Mouse (Mus musculus) adrenal gland, postnatal 25 days (tissue): ENCODE results near the gene Gm45808. TPM values are rescaled to one million over a fixed set of nuclear protein-coding genes. Genes with fewer than 3 reads are reported as not detected.
"Not testable (repeated sequence)": the region's sequence is repeated elsewhere in the genome, so short reads cannot be mapped to it uniquely, and the experiment has no call there.

Source experiments
- DNase-seq: peaks from one replicate; pipeline ENCODE4 v3.0.0; 2021; ENCODE audit warnings: mixed read lengths
- total RNA-seq: library from RNA; stranded (reverse); gene quantifications from 2 replicates; pipeline ENCODE4 v1.2.3, GENCODE M21; 2021

The Gm45808 gene
- total RNA-seq, 1 experiment from 2014 or later: 40.1 TPM

DNA sequence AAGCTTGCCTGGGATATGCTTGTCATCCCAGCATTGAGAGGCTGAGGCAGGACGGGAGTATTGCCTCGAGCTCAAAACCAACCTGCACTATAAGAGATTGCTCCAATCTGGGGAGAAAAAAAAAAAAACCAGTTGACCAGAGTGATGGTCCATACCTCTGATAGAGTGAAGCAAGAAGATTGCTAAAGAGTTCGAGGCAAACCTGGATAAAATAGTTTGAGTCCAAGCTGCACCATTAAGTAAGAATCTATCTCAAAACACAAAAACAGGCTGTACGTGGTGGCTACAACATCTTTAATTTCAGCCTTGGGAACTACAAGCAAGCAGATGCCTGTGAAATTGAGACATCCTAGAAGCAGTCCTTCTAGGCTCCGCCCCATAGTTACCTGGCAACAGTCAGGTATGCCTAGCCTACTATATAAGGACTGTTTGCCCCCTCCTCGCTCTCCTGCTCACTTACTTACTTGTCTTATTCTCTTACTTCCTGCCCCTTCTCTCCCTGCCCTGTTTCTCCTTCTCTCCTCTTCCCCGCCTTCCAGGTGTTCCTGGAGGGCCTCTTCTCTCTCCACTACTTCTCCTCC, 19.4 kb downstream of the Gm45808 start:
- DNase-seq: no peak

- peak; percentile 96 for DNase-seq
Observed at GRCm38 (mm10) chr7:45466283-45467089, 20.1 kb downstream of the Gm45808 start, which contains the start of gene Bax. Gene Bax (minus strand): TSS chr7:45466898.

DNA sequence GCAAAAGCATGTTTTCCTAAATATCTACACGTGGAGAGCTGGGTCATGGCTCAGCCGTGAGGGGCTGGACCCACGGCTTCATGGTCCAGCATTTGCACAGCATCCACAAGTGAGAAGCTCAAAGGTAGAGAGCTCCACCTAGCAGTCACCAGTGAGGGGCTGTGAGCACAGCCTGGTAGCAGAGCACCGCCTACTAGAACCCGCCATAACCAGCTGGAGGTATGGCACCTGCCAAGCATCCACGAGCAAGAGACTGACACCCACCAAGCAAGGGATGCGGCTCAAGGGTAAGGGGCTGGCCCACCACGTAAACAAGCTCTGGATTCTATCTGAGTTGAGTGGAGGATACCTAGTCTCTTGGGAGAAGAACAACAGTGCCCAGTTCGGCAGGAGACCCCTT, 21.1 kb downstream of the Gm45808 start:
- DNase-seq: no peak

DNA sequence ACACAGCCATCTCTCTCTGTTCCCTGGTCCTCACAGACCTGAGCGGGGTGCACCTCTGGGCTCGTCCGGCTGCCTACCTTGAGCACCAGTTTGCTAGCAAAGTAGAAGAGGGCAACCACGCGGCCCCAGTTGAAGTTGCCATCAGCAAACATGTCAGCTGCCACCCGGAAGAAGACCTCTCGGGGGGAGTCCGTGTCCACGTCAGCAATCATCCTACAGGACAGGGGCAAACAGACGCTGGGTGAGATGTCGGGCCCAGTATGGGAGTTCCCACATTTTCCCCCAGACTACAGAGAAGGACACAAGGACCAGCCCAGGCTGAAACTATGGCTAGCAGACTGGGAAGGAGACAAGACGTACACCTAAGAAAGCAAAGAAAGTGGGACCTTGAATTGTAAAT, 21.5 kb downstream of the Gm45808 start:
- DNase-seq: no peak

- DNase-seq: no peak
Observed at GRCm38 (mm10) chr7:45463987-45464778, 22.4 kb downstream of the Gm45808 start.

- not testable (repeated sequence) for DNase-seq
Observed at GRCm38 (mm10) chr7:45462868-45463267, 23.7 kb downstream of the Gm45808 start.

GRCm38 (mm10) chr7:45462325-45462724, 24.3 kb downstream of the Gm45808 start:
- DNase-seq: no peak

DNA sequence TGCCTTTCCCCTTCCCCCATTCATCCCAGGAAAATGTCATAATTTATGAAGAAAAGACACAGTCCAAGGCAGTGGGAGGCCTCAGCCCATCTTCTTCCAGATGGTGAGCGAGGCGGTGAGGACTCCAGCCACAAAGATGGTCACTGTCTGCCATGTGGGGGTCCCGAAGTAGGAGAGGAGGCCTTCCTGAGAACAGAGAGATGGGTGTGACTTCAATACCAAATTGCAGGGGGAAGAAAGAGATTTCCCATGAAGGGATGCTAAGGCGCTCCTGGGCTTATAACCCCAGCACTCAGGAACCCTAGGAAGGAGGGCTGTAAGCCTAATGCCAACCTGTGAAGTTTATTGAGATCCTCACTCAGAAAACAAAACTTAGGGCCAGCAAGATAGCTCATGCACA, 24.8 kb downstream of the Gm45808 start:
- DNase-seq: no peak

DNA sequence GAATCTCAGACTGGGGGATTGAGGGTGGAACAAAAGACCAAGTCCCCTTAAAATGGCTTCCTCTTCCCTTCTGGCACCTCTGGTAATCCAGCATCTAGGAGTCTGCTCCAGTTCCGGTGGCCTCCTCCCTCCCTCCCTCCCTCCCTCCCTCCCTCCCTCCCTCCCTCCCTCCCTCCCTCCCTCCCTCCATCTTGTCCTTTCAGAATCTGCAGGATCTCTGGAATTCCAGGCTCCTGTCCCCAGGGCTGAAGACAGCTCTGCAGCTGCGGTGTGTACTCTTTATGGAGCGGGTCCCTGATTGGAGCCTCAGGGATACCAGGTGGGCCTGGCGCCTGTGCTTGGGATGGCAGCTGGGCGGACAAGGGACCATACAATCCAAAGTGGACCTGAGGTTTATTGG, 25.3 kb downstream of the Gm45808 start:
- DNase-seq: no peak

GRCm38 (mm10) chr7:45460860-45461314, 25.7 kb downstream of the Gm45808 start:
- peak; percentile 80 for DNase-seq

DNA sequence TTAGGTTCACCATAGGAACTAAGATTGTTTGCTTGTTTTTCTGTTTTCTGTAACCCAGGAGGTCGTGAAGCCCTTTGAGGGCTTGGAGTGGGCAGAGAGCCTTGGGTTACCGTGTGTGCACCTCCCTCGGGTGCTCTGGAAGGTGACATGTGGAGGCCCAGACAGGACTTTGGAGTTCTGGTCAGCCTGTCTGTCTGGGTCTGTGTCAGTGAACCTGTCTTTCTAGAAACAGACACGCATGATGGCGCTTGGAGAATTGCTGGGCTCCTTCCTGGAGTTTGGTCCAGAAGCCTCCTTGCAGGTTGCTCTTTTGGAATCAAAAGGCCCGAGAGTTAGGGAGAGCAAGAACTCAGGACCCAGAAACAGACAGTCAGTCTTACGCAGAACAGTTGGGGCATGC, 26.2 kb downstream of the Gm45808 start:
- DNase-seq: no peak

DNA sequence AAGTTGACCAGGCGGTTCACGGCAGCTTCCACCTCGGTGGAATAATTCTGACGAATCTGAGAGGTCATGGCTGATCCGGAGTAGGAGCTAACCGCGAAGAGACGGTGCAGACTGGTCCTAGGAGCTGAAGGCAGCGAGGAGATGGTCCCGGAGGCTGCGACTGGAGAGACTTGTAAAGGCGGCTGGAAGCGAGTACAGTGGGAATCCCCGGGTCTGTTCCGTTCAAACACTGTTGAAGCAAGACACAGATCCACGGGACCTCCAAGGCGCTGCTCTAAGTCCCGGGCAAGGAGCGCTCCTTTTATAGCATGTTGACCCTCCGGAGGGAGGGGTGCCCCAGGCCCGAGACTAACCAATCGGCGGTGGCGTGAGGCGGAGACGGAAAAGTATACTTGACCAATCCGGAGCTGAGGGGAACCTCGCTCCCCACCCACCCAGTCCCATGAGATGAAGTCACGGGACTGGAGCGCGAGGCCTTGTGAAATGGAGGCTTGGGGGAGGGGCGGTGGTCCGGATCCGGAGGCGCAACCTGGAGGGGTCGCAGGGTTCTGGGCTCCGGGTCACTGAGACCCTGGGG, 27.0 kb downstream of the Gm45808 start, which contains the start of gene Ftl1:
TSS of gene Ftl1 (minus strand) at position 321 of the 577 bp plus-strand sequence.
- DNase-seq: peak; percentile 96

GRCm38 (mm10) chr7:45458748-45459563, 27.7 kb downstream of the Gm45808 start:
- DNase-seq: peak; percentile 81

DNA sequence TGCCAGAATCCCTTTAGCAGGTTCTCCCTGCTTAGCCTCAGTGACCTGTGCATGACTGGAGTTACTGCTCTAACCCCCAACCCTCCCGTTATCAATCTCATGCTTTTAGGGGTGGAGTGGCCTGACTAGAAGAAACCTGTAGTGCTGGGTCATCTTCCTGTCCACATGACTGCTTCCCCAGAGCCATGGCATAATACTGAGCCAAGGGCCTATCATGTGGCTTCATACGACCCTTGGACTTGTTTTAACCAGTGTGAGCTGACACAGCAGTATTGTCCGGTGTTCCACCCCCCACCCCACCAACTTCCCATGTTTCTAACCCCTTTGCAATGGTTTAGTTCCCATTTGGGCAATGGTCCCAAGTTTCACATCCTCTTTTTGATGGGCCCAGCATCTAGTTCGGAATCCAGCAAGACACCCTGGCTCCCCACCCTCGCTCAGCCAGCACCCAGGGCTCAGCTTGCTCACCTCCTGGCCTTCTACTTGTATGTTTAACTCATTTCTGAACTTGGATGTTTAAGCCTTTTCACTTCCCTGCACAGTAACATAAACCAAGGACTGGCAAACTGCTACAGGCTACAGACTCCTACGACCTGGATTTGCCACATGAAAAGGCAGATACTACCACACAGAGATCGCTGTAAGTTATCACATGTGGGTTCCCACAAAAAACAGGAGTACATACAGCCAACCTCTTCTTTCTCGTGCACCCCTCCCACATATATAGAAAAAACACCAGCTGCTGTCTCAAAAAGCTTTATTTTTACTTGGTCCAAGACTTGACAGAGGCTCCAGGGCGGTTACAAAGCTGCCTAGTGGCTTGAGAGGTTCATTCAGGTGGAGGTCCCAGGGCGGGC, 29.2 kb downstream of the Gm45808 start:
- DNase-seq: no peak

DNA sequence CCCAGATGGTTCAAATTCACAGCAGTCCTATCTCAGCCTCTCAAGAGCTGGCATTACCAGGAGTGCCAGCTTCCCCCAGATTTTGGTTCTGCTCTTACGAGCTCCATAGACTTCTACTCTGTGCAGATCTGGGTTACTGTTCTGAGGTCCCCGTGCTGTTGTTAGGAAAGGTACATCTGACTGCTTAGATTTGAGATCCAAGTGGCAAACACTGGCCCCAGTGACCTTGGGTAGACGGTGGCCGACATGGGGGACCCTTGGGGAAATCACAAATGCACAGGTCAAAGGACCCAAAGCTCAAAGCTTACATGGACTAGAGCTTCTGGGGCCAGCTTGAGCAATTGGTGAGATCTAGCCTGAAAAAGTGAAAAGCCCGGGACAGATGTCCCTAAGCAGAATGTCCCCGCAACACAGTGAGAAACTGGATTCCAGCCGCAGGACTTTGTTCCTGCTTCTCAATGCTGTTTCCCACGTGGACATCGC, 29.8 kb downstream of the Gm45808 start:
- no peak for DNase-seq

DNA sequence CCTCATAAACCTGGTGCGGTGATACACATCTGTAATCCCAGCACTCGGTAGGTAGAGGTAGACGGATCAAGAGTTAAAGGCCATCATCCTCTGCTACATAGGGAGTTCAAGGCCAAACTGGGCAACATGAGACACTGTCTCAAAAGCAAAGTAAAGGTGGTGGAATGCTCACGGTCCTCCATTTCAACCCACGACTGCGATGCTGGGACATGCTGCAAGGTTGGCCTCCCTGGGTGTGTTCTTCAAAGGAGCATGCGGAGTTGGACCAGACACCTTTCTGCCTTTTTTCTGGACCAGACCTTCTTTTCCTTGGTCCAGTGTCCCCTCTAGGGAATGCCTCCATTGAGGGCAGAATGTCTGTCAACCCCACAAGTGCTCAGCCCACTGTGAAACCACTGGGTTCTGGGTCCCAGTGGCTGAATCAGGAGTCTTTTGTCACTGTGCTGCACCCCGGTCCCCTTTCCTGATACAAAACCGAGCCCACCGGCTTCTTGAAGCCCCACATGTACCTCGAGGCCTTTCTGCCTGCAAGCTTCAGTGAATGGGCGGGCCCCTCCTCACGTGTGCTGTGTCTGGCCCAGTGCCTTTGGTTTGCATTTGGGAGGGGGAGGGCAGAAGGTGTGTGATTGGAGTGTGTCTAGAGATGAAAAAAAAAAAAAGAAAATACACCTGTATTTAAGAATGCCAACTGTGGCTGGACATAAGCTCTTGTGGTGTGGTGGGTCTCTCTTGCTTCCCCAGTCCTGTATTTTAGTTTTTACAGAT, 30.5 kb downstream of the Gm45808 start:
- DNase-seq: no peak

GRCm38 (mm10) chr7:45454971-45455370, 31.6 kb downstream of the Gm45808 start:
- DNase-seq: no peak

DNA sequence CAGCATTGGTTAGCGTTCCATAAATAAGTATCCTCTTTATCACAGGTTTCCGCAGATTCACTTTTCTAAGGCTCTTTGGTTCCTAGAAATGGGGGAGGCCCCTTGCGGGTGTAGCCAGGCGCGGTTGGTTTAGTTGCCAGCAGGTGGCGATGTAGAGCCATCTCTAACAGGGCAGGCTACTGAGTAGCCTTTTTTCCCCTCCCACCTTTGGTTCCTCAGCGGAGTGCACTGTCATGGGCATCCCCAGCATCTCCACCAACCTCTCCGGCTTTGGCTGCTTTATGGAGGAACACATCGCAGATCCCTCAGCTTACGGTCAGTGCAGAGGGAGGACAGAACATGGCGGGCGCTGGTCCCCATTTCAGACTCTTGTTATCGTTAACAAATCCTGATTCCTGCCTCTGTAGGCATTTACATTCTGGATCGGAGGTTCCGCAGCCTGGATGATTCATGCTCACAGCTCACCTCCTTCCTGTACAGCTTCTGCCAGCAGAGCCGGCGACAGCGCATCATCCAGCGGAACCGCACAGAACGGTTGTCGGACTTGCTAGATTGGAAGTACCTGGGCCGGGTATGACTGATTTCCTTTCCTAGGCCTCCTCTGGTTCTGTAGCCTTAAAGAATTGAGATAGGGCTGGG, 35.1 kb downstream of the Gm45808 start:
- DNase-seq: peak; percentile 87

DNA sequence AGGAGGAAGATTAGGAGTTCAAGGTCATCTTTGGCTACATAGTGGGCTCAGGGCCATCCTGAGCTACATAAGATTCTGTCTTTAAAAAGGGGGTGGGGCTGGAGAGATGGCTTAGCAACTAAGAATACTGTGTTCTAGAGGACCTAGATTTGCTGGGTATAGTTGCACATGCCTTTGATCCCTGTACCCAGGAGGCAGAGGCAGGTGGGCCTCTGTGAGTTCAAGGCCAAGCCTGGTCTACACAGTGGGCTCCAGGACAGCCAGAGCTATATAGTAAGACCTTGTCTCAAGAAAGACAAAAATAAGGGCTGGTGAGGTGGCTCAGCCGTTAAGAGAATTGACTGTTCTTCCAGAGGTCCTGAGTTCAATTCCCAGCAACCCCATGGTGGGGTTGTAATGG, 36.6 kb downstream of the Gm45808 start:
- DNase-seq: no peak
